Mouse (Mus musculus) hindlimb bud, embryonic 11.5 days (tissue): ENCODE data around the gene Rsc1a1.
A peak's percentile ranks its signal among the peaks of the same experiment; 100 is the strongest.

Experiments
- DNase-seq: peaks from one replicate; pipeline ENCODE4 v3.0.0-alpha.2; 2012; ENCODE audit warnings: low read depth, low spot score; ENCODE audit errors: extremely low spot score

Gene Rsc1a1

GRCm38 (mm10) chr4:141685499-141685898 is at the start of gene Rsc1a1:
Gene Rsc1a1 (minus strand): TSS chr4:141685599.
- DNase-seq: no peak

GRCm38 (mm10) chr4:141735206-141735560 is 49.8 kb upstream of the Rsc1a1 start:
- no peak for DNase-seq

DNA sequence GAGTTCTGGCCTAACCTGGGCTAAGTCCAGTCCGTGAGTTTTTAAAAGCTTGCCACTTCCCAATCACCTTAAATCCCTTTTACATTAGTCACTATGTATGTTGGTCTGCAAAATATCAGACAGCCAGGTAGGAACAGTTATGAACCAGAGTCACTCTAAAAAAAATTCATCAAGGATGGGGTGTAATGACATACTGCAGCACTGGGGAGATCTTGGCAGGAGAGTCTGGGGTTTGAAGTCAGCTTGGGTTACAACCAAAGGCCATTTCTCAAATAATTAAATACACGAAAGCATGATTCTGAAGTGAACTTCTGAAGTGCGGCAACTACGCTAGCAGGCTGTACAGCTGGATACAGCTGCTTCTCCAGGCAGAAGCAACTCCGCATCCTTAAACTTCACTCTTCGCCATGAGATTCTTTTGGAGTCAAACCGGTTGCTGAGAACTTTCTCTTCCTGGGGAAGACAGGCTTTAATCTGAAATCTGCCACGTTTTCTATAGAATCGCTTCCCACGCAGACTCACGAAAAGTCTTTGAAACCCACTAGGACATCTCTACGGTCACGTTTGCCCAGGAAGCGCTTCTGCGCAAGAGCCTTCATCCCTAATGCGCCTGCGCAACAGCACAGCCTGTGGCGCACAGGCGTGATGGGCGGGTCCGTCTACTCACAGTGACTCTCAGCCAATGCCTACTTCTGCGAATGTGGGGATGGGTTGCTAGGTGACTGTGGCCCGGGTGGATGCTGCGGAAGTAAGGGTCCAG is 49.2 kb upstream of the Rsc1a1 start:
- peak; percentile 95 for DNase-seq

GRCm38 (mm10) chr4:141731766-141732165 is 46.4 kb upstream of the Rsc1a1 start:
- DNase-seq: no peak

DNA sequence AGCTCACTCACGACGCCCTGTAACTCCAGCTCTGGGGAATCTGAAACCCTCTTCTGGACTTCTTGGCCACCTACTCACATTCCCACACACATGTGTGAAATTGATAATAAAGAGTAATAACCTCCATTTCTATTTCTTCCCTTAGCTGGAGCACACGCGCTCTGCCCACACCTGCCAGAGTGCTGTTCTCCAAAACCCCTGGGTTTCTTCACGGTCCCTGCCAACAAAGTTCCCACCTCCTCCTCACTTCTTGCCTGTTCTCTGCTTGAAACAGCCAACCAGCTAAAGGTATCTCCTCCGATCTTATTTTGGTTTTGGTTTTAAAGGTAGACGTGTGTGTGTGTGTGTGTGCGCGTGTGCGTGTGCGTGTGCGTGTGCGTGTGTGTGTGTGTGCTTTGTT is 45.0 kb upstream of the Rsc1a1 start:
- no peak for DNase-seq

DNA sequence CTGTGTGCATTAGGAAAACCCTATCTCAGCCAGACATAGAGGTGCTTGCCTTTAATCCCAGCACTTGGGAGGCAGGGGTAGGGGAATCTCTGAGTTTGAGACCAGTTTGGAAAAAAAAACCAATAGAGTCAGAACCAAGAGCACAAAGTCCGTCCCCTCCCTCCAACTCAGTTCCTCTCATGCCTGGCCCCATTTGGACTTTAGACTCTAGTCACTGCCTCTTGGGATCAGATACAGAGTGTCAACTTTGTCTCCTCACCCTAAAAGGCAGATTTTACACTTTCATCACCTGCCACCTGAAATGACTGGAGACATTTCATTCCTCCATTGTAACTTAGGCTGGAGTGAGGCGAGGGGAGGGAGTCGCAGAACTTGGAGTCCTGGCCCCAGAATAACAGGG is 43.9 kb upstream of the Rsc1a1 start:
- DNase-seq: no peak

- no peak for DNase-seq
These were observed 40.3 kb upstream of the Rsc1a1 start for GRCm38 (mm10) chr4:141725738-141726137.

DNA sequence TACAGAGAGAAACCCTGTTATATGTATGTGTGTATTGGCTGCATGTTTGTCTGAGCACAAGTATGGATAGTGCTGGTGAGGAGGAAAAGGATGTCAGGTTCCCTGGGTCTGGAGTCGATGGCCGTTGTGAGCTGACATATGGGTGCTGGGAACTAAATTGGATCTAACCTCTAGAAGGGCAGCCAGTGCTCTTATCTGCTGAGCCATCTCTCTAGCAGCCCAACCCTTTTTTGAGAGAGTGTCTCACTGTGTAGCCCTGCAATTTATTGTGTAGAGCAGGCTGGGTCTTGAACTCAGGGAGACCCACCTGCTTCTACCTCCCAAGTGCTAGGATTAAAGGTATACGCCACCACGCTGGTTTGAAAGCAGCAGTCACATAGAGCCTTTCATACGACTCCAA is 39.9 kb upstream of the Rsc1a1 start:
- DNase-seq: no peak

DNA sequence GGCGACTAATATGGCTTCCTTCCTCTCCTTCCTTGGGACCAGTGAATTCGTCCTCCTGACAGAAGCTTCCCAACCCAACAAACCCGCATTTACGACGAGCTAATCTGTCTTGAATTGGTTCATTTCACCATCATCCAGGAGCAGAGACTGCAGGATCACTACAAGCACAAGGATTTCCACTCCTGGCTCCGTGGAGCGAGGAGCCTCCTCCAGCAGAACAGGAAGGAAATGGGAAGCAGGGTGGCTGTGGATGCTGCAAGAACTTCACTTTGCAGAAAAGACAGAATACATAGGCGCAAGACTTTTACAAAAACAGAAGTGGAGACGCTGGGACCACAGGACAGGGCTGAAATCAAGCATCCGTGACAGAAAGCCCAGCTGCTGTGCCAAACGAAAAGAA is 39.2 kb upstream of the Rsc1a1 start:
- DNase-seq: no peak

DNA sequence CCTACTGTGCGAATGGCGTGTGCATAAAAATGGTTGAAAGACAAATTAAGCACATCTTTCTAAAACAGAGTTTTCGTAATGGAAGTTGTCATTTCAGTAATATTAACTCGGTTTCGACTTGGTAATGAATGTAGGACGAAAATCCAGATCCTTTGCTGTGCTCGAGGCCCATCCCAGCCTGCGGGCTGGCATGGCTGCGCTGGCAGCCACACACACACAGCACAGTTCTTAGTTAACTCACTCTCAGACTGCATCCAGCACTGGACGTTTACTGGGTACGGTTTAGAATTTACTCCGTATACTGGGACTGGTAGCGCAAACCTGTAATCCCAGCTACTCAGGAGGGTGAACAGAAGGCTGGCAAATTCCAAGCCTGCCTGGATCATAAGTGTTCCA is 38.3 kb upstream of the Rsc1a1 start:
- no peak for DNase-seq

DNA sequence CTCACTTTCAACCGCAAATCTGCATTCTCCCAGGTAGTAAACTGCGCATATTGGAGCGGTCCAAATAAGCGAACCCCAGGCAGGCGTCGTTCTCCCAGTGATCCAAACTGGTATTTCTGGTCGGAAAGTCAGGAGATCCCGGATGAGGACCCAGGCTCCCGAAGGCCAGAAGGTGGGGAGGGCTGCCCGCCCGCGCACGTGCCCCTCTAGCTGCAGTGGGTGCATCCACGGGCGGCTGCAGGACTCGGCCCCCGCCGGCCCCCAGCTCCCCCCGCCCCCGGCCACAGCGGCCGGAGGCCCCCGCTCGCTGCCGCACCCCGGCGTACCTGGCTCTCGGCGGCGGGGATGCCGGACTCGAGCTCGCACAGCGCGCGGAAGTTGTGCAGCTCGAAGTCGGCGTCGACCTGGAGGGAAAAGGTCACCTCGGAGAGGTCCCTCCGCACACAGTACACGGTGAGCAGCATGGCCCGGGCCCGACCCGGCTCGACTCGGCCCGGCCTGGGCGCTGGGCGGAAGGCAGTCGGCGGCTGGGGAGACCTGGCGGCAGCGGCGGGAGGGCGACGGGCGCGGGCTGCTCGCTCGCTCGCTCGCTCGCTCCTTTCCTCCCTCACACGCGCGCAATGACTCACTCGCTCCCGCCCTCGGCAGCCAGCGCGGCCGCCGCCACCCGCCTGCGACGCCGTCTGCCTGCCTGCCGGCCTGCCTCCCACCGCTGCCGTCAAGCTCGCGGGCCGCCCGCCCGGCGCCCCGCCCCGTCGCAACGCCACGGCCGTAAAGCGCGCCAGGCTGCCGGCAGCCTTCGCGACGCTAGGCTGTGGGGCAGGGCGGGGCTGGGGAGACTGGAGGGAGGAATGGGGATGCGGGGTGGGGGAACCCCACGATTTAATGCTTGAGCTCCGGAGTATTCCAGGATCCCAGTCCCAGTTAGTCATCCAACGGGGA is 37.6 kb upstream of the Rsc1a1 start, which contains the start of gene Ddi2:
TSS of gene Ddi2 (minus strand) at position 689 of the 942 bp plus-strand sequence.
- no peak for DNase-seq

DNA sequence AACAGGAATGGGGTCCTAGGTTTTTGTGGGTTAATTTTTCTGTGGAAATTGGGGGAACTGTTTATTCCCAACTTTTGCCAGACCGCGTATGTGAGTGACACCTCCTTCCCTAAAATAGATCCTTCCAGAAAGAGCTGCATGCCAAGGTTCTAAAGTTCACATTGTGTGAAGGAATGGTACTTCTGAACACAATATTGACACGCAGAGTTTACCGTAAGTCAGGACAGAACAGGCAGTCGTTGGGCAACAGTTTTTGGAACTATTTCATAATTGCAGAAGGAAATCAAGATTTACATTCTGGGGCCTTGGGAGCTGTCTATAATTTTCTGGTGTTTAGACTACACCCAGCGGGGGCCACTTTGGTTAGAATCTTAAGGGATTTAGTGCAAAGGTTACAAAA is 36.6 kb upstream of the Rsc1a1 start:
- DNase-seq: no peak

GRCm38 (mm10) chr4:141720761-141721523 is 35.5 kb upstream of the Rsc1a1 start:
- no peak for DNase-seq

DNA sequence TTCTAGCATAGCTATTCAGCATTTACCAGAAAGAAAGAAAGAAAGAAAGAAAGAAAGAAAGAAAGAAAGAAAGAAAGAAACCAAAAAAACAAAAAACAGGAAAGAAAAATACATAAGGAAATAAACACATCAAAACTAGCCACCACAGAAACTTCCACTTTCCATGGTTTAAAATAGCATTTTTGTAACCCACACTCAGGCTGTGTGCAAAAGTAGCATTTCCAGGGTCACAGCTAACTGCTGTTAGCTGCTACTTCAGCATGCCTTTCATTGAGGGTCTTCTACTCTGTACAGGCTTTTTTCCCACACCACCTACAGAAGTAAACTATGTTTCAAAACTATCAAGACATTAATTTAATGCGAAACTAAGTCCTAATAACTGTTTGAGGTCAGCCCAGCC is 33.9 kb upstream of the Rsc1a1 start:
- DNase-seq: no peak

GRCm38 (mm10) chr4:141717633-141718032 is 32.2 kb upstream of the Rsc1a1 start:
- no peak for DNase-seq

- DNase-seq: no peak
These were observed 29.6 kb upstream of the Rsc1a1 start for GRCm38 (mm10) chr4:141715027-141715426.

DNA sequence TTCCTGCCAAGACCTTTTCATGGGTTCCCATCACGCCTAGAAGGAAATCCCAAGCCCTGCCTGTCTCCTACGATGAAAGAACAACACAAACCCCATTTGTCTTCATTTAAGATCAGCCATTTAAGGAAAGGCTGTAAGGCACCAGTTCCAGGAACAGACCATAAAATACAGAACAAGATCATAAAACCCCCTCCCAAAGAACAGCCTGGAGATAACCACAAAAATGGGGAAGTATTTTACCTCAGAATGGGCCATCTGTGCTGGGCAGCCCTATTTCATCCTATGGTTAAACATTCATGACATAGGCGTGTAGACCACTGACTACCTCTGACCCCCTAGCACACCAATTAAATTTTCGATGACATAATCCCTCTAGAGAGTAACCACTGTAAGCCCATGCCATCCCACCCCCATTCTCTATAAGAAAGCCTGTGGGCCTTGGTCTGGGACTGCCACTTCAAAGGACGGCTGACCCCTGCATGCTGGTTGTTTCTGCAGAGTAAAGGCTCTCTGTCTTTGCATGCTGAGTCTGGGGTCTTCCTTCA is 28.3 kb upstream of the Rsc1a1 start:
- no peak for DNase-seq

DNA sequence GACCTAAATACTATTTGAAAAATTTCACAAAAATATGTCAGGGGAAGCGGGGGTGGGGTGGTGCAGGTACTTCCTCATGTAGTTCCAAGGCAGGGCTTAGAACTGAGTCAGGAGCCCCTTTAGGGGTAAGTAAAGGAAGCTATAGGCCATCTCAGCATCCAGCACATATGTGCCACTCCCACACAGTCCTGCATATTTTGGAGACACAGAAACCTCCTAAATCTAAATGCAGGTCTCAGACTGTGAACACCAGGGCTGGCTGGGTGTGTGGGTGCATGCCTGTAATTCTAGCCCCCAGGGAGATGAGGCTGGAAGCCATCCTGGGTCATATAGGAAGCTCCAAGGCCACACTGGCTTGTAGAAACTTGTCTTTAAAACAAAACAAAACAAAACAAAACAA is 25.9 kb upstream of the Rsc1a1 start:
- no peak for DNase-seq

DNA sequence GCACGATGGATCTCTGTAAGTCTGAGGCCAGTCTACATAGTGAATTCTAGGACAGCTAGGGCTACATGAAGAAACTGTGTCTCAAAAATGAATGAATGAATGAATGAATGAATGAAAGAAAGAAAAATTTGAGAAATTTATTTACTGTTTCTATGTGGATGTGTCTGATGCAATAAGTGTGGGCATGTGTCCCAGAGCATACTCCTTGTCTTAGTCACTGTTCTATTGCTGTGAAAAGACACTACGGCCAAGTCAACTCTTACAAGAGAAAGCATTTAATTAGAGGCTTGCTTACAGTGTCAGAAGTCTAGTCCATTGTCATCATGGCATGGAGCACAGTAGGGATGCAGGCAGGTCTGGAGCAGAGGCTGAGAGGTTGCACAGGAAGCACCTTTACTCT is 23.6 kb upstream of the Rsc1a1 start:
- DNase-seq: no peak

DNA sequence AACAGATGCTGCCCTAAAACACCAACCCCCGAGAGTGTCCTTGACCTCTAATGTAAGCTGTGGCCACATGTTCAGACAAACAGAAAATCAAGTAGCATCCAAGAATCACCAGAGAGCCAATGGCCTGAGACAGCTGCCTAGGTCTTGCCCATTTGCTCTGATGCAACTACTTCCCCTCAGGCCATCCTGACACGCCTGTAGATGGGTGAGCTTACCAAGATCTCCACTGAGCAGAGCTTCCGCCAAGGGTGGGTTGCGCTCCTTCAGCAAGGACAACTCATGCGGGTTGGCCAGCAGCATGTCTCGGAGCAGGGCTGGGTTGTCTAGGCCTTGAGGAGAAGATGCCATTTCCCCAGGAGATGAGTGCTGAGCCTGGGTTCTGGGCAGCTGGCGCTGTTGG is 22.6 kb upstream of the Rsc1a1 start:
- DNase-seq: no peak

GRCm38 (mm10) chr4:141705331-141705730 is 19.9 kb upstream of the Rsc1a1 start:
- DNase-seq: no peak
